Mouse (Mus musculus) layer of hippocampus, postnatal 14 days (tissue): ENCODE data around the gene Fn3k. TPM values are rescaled to one million over a fixed set of nuclear protein-coding genes. Genes with fewer than 3 reads are reported as not detected.

Experiments
- DNase-seq, 2 experiments: peaks; one replicate each; pipeline ENCODE4 v3.0.0; 2021 to 2022; ENCODE audit warnings: low spot score in 2 of 2, mixed read lengths in 1 of 2
- microRNA-seq, 2 experiments: library from miRNA; unstranded; fragments of <30 nt; microRNA quantifications; one replicate each; pipeline ENCODE4 v1.2.0; 2021
- total RNA-seq, 2 experiments: library from RNA; stranded (reverse); gene quantifications; 2 replicates each; pipeline ENCODE4 v1.2.3; 2021

Fn3k gene
- total RNA-seq, 2 experiments from 2014 or later, result 26.4 to 27.7 TPM

DNA sequence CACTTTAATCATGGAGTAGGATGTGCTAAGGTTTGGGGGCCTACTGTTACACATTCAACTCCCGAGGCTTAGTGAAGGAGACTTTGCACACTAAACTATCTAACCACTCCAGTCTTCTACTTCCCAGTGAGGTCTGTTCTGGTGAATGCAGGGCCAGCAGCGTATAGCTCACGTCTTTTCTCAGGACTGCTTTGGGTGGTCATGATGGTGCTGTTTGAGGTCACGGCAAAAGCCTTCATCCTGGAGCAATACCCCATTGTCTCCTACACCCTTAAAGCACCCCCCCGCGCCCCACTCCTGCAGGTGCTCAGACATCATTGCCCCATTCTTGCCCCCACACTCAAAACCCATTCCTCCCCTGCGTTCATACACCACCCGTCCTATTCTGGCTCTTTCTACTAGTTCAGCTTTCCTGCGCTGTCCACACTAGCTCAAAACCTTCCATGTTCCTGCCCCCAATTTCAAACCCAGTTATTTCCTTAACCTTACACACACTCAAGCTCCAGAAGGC is 16.6 kb downstream of the Fn3k start:
- no peak for DNase-seq

DNA sequence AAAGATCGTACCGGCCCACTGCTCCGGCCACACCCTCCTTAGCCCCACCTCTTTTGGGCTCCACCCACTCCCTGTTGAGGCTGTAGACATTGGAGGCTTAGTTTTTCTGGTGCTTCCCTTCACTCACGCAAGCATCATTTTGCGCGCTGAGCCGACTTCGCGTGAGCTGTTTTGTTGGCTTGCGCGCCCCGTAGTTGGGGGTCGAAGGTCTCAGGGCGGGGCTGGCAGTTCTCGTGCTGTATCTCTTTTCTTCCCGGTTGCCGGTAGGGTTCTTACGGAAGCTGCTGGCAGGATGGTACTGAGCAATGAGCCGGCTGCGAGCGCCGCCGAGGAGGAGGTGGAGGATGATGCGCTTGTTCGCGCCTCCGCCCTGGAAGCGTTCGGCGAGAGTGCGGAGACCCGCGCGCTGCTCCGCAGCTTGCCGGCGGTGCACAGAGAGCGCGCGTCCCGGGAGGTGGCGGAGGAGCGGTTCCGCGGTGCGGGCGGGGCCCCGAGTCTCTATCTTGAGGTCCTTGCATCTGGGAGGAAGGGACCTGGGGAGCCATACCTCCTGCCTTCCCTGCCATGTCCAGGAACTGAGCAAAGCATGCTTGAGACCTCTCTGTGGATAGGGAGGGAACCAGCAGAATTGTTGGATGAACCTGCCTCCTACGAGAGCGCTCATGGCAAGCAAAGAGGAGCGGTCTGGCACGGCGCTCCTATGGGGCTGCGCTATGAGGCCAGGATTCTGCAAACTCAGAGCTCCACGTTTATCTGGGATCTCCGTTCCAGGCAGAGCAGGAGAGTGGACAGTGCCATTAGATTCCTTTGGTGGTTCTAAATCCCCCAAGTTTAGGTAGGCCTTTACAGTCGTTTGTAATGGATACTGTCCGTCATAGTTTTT is 17.3 kb downstream of the Fn3k start, which contains the start of gene Tbcd:
Tbcd (plus strand) TSS at position 197 of the 883 bp plus-strand sequence.
- DNase-seq, result peak; percentile 96 to 97

- DNase-seq, result no peak
Observed at GRCm38 (mm10) chr11:121457874-121458273, 23.2 kb downstream of the Fn3k start.

- DNase-seq, result no peak
Observed at GRCm38 (mm10) chr11:121467408-121467807, 32.7 kb downstream of the Fn3k start.

GRCm38 (mm10) chr11:121474831-121475230 is 40.1 kb downstream of the Fn3k start:
- no peak for DNase-seq

DNA sequence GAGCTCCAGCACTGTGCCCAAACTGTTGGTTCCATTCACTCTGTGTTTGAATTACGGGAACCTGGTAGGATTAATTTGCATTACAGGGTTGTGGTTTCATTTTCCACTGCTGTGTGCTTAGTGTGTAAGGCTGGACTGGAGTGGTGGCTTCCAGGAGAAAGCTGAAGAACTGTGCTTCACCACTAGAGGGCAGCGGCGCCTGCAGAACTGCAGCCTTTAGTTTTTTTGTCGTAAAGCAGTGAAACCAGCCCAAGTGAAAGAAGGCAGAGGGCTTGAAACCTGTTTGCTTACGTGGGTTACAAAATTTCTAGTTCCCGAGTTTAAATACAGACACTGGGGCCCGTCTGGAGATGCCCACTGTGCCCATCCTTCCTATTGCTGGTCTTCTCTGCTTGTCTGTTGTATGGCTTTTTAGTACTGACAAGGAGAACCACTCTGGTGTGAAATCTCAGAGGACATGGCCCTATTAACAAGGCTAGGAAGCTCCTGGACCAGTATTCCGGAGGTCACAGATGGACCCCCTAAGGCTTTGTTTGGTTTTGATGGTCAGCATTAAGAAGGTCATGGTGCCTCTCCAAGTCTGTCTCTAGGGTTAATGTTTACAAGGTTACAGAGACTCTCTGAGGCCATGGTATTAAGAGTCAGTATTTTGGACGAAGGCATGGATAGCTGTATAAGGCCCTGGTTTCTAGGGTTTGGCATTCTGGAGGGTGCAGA is 41.1 kb downstream of the Fn3k start:
- peak; percentile 75 to 78 for DNase-seq

DNA sequence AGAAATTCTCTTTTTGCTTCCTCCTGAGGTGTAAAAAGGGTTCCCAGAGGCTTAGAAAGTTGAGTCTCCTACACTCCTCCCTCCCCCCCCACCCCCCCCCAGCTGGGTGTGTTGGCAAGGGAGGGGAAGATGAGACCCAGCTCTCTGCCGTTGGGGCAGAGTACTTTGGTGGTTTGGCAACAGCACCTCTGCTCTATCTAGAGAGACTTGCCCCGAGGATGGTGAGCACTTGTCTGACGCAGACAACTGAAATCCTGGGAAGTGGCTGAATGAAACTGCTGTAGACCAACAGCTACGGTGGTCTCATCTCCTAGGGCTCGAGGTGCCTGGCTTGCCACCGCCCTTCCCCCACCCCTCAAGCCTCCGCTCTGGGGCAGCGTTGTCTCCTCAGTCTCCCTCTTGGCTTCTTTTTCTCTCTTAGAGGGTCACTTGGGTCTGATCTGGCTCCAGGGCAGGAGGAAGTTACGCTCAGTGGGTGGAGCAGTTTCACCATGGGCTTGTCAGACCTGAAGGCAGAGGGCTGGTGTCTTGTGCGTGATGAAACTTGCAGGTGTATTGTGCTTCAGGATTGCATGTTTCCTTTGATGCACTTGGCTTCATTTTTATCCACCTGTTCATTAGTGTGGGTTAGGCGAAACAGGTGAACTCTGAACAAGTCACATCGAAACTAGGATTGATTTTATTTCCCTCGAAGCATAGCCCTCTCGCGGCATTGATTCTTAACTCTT is 44.9 kb downstream of the Fn3k start:
- no peak for DNase-seq

DNA sequence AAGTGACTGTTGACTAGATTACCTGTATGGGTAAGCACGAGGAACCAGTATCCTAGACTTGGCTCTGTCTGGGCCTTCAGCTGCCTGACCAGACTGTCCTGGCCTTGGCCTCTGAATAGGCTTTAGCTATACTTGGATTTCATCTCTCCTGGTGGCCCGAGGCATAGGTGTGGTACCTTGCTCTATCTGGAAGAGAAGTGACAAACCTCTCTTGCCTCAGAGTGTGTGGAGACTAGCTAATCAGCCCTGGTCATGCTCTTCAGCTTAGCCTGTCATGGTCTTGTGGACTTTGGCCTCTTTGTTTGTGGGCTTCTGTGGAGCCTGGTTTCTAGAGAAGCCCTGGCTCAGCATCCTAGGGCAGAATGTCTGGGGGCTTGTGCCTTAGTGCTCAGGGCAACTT is 46.4 kb downstream of the Fn3k start:
- no peak for DNase-seq

- no peak for DNase-seq
Observed at GRCm38 (mm10) chr11:121485882-121486281, 51.2 kb downstream of the Fn3k start.

GRCm38 (mm10) chr11:121490651-121491050 is 55.9 kb downstream of the Fn3k start:
- DNase-seq, result no peak

Small RNA genes lying within 50 kb of the gene (microRNA-seq; reads per million reads assigned to microRNA genes)
- 0.57 to 0.68 reads per million in 2 experiments for gene Mir7236

Other genes with a start within 250 kb of the Fn3k start
- gene Hexdc, start 230.5 kb upstream of the Fn3k start, total RNA-seq, result 10 to 100 TPM; 28.3 to 31.3 TPM
- 1 to 10 TPM; 6.2 to 9.6 TPM for gene Ogfod3, start 230.2 kb upstream of the Fn3k start, total RNA-seq
- 10 to 100 TPM; 27.7 to 32.7 TPM for gene Cybc1, start 205.6 kb upstream of the Fn3k start, total RNA-seq
- 10 to 100 TPM; 73.5 to 75.5 TPM for gene Narf, start 197.7 kb upstream of the Fn3k start, total RNA-seq
- 10 to 100 TPM; 95.9 to 97.3 TPM for gene Foxk2, start 174.9 kb upstream of the Fn3k start, total RNA-seq
- 10 to 100 TPM; 57.1 to 62.8 TPM for gene Wdr45b, start 80.5 kb upstream of the Fn3k start, total RNA-seq
- gene Rab40b, start 46.7 kb upstream of the Fn3k start, total RNA-seq, result 10 to 100 TPM; 50.3 to 53.3 TPM
- gene Fn3krp, start 13.5 kb upstream of the Fn3k start, total RNA-seq, result 10 to 100 TPM; 39.2 to 39.9 TPM
- 10 to 100 TPM; 50.9 to 52.8 TPM for gene Tbcd, start 17.0 kb downstream of the Fn3k start, total RNA-seq
- under 1 TPM; 0.12 to 0.14 TPM for gene Zfp750, start 84.4 kb downstream of the Fn3k start, total RNA-seq
- gene B3gntl1, start 238.2 kb downstream of the Fn3k start, total RNA-seq, result 1 to 10 TPM; 6.6 to 8.7 TPM